Mouse (Mus musculus): Measurements from ENCODE around the gene Peg3.

- TF ChIP-seq CTCF (IDR thresholded peaks at IDR 0.05; ENCODE audit: low read depth, low read length) (no peak), POLR2AphosphoS5 (IDR thresholded peaks at IDR 0.05; ENCODE audit: insufficient replicate concordance, low read depth, low read length) (no peak)
These were observed 48.9 kb upstream of the Peg3 start for GRCm38 (mm10) chr7:6779172-6779571.

All from G1E (cell line).